In the genomic region with DNA sequence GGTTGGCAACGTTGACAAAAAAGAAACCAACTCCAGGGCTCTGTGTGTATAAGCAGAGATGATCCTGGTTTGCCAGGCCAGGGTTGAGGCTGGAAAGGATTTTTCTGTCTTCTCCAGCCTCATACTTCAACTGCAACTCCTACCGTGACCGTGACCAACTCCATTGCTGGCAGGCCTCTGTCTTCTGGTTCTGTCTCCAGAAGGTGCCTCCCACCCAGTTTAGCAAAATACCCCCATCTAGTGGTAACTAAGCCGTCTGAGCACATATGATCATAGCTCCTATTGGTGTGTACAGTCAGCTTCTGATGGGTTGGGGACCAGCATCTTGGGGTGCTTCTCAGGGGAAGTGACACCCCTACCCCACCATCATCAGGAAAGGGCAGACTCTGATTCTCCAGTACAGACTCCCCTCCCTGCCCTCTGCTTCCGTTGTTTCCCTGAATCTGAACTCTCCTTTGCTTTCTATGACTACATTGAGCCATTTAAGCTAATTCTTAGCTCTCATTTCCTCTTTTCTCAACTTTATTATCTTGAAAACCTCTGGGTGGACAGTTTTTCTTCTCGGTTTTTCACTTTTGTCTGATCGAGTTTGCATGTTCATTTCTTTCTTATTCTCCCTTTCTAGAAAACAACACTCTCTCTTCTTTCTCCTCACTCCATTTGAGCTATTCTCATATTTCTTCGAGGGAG, we compare ENCODE assay signal across 9 mouse cellular contexts.
A peak's percentile ranks its signal among the peaks of the same experiment; 100 is the strongest.
DNase-seq lines count a peak whose midpoint lies in the region; ATAC-seq and TF ChIP-seq lines count a peak whose summit lies in the region.
"Had no signal": no experiment of that assay in that cellular context is flagged by ENCODE, and none has a peak within 500 bp of the region (broad histone marks: within the 10 kb centered on the region; RNA-seq: fewer than 3 reads in every experiment).

No protein-coding gene starts in this region.

- no peaks in the 10 kb centered on the region for H3K36me3 ChIP-seq in midbrain, embryonic 11.5 days (ENCODE audit: control insufficient read depth, insufficient read depth, low read length)
- H3K36me3 ChIP-seq in midbrain, embryonic 16.5 days (ENCODE audit: control insufficient read depth, insufficient read depth, low read length), result no peaks in the 10 kb centered on the region
- H3K36me3 ChIP-seq: liver, embryonic 15.5 days had no signal

- H3K4me1 ChIP-seq in midbrain, embryonic 11.5 days (ENCODE audit: control insufficient read depth, insufficient read depth, low read length), result no peaks in the 10 kb centered on the region
- H3K4me1 ChIP-seq in midbrain, embryonic 16.5 days (ENCODE audit: control insufficient read depth, insufficient read depth, low read length), result no peaks in the 10 kb centered on the region
- H3K4me1 ChIP-seq in cortical plate, adult 2 months (ENCODE audit: control insufficient read depth, insufficient read depth, low read length), result no peaks in the 10 kb centered on the region
- H3K4me1 ChIP-seq: liver, embryonic 15.5 days had no signal

- H3K27ac ChIP-seq in midbrain, embryonic 11.5 days (ENCODE audit: low read depth, low read length), result no peak overlapping the region
- H3K27ac ChIP-seq in midbrain, embryonic 16.5 days (ENCODE audit: low read length), result no peak overlapping the region
- no peak overlapping the region for H3K27ac ChIP-seq in cortical plate, adult 2 months (ENCODE audit: insufficient read depth, low read length)
- H3K27ac ChIP-seq: liver, embryonic 15.5 days had no signal

- no peak for ATAC-seq in midbrain, embryonic 11.5 days (ENCODE audit: low FRiP score)
- ATAC-seq in midbrain, embryonic 16.5 days, result no peak

- H3K4me3 ChIP-seq in midbrain, embryonic 11.5 days (ENCODE audit: low read depth, low read length), result no peak overlapping the region
- no peak overlapping the region for H3K4me3 ChIP-seq in midbrain, embryonic 16.5 days (ENCODE audit: low read depth, low read length)
- H3K4me3 ChIP-seq in cortical plate, adult 2 months (ENCODE audit: insufficient read depth, low read length), result no peak overlapping the region
- H3K4me3 ChIP-seq: liver, embryonic 15.5 days had no signal

- DNase-seq in heart, adult 11 months, result peak; percentile 60
- DNase-seq in heart, postnatal 36 days, result no peak
- DNase-seq in midbrain, embryonic 11.5 days (ENCODE audit: low spot score, missing footprints), result peak; percentile 71
- peak; percentile 45 for DNase-seq in naive thymus-derived CD4-positive, alpha-beta T cell, adult 2 months (ENCODE audit: low read depth)
- no peak for DNase-seq in ovary, postnatal 10 days (ENCODE audit: low spot score)
- DNase-seq in gastrocnemius, postnatal 10 days, result no peak

- WGBS in midbrain, embryonic 11.5 days, result 69% methylated on average over 8 of the region's 8 CpGs
- 72% methylated on average over 8 of the region's 8 CpGs for WGBS in midbrain, embryonic 16.5 days

- TF ChIP-seq CTCF in cortical plate, adult 2 months (IDR thresholded peaks at IDR 0.05; ENCODE audit: extremely low read depth, insufficient read depth, low read length), result peak; percentile 56

- no peak overlapping the region for H3K9ac ChIP-seq in midbrain, embryonic 11.5 days (ENCODE audit: low read length)
- H3K9ac ChIP-seq in midbrain, embryonic 16.5 days (ENCODE audit: low read depth, low read length), result no peak overlapping the region
- H3K9ac ChIP-seq: liver, embryonic 15.5 days had no signal

- H3K4me2 ChIP-seq in midbrain, embryonic 11.5 days, result no peak overlapping the region
- H3K4me2 ChIP-seq in midbrain, embryonic 16.5 days (ENCODE audit: low read length), result no peak overlapping the region
- H3K4me2 ChIP-seq: liver, embryonic 15.5 days had no signal

- intact Hi-C loops in heart, postnatal 36 days (cut with DNase I), result no loop called here

- no peaks in the 10 kb centered on the region for H3K27me3 ChIP-seq in midbrain, embryonic 11.5 days (ENCODE audit: control insufficient read depth, insufficient read depth, low read length)
- no peaks in the 10 kb centered on the region for H3K27me3 ChIP-seq in midbrain, embryonic 16.5 days (ENCODE audit: control insufficient read depth, insufficient read depth, low read depth, low read length)
- H3K27me3 ChIP-seq: liver, embryonic 15.5 days had no signal

- no peaks in the 10 kb centered on the region for H3K9me3 ChIP-seq in midbrain, embryonic 11.5 days (ENCODE audit: control insufficient read depth, low read length)
- H3K9me3 ChIP-seq in midbrain, embryonic 16.5 days (replicated peaks; ENCODE audit: control insufficient read depth, low read length, poor library complexity, severe bottlenecking), result 0 out of 2 replicates have a peak, but pooled peaks cover 6% of the 10 kb centered on the region
- H3K9me3 ChIP-seq: liver, embryonic 15.5 days had no signal

- TF ChIP-seq POLR2A in cortical plate, adult 2 months (IDR thresholded peaks at IDR 0.05; ENCODE audit: extremely low read depth, insufficient read depth, low read length), result no peak

Comparison
In these comparisons a context has a peak if more than half of its experiments do, and no peak if none do; other contexts are left out.
1. DNase-seq: peak in heart, adult 11 months (single experiment), midbrain, embryonic 11.5 days (single experiment) and naive thymus-derived CD4-positive, alpha-beta T cell, adult 2 months (single experiment); none in heart, postnatal 36 days (0 of 2), ovary, postnatal 10 days (single experiment) and gastrocnemius, postnatal 10 days (single experiment).